Mouse (Mus musculus) spleen, postnatal 14 days (tissue): ENCODE data around the gene Creg2.
"Not testable (repeated sequence)": the region's sequence is repeated elsewhere in the genome, so short reads cannot be mapped to it uniquely, and the experiment has no call there.

ENCODE experiments used
- DNase-seq, 2 experiments: peaks; one replicate each; pipeline ENCODE4 v3.0.0; 2021 to 2022; ENCODE audit warnings: low spot score in 2 of 2

Gene Creg2

GRCm38 (mm10) chr1:39651241-39651548 lies at the start of gene Creg2:
TSS of gene Creg2 (minus strand) at chr1:39651474.
- no peak for DNase-seq

- no peak for DNase-seq
Measured at GRCm38 (mm10) chr1:39700599-39701273, 49.5 kb upstream of the Creg2 start.

- no peak for DNase-seq
Measured at GRCm38 (mm10) chr1:39698456-39698855, 47.2 kb upstream of the Creg2 start.

- no peak for DNase-seq
Measured at GRCm38 (mm10) chr1:39695198-39695597, 43.9 kb upstream of the Creg2 start.

- no peak for DNase-seq
Measured at GRCm38 (mm10) chr1:39694756-39695155, 43.5 kb upstream of the Creg2 start.

- no peak for DNase-seq
Measured at GRCm38 (mm10) chr1:39691974-39692373, 40.7 kb upstream of the Creg2 start.

GRCm38 (mm10) chr1:39691061-39691460 lies 39.8 kb upstream of the Creg2 start:
- no peak for DNase-seq

- DNase-seq = no peak
Measured at GRCm38 (mm10) chr1:39688573-39688972, 37.3 kb upstream of the Creg2 start.

GRCm38 (mm10) chr1:39687279-39687678 lies 36.0 kb upstream of the Creg2 start:
- no peak for DNase-seq

- peak; percentile 22 to 58 for DNase-seq
Measured at GRCm38 (mm10) chr1:39685841-39686240, 34.6 kb upstream of the Creg2 start.

- no peak for DNase-seq
Measured at GRCm38 (mm10) chr1:39681638-39682037, 30.4 kb upstream of the Creg2 start.

GRCm38 (mm10) chr1:39680546-39680945 lies 29.3 kb upstream of the Creg2 start:
- no peak for DNase-seq

- DNase-seq = no peak
Measured at GRCm38 (mm10) chr1:39678883-39679282, 27.6 kb upstream of the Creg2 start.

GRCm38 (mm10) chr1:39676221-39676876 lies 25.1 kb upstream of the Creg2 start:
- DNase-seq = no peak

- DNase-seq = no peak
Measured at GRCm38 (mm10) chr1:39672362-39673105, 21.3 kb upstream of the Creg2 start.

- DNase-seq = no peak
Measured at GRCm38 (mm10) chr1:39670211-39670935, 19.1 kb upstream of the Creg2 start.

GRCm38 (mm10) chr1:39666751-39667252 lies 15.5 kb upstream of the Creg2 start:
- no peak for DNase-seq

GRCm38 (mm10) chr1:39664039-39664625 lies 12.9 kb upstream of the Creg2 start:
- no peak for DNase-seq

GRCm38 (mm10) chr1:39663050-39663449 lies 11.8 kb upstream of the Creg2 start:
- no peak for DNase-seq

- no peak for DNase-seq
Measured at GRCm38 (mm10) chr1:39656976-39657529, 5.8 kb upstream of the Creg2 start.

- DNase-seq = not testable (repeated sequence)
Measured at GRCm38 (mm10) chr1:39654901-39655300, 3.6 kb upstream of the Creg2 start.
